Mouse (Mus musculus) midbrain, embryonic 15.5 days (tissue): ENCODE measurements around the gene Kcnmb4. TPM values are rescaled to one million over a fixed set of nuclear protein-coding genes. Genes with fewer than 3 reads are reported as not detected.
A peak's percentile ranks its signal among the peaks of the same experiment; 100 is the strongest.

Experiments used
- ATAC-seq: fragments of 200-750 bp; cut with Nextera tagmentation; replicated peaks from 2 replicates; pipeline ENCODE4 v1.8.0; 2017; ENCODE audit warnings: moderate TSS enrichment
- H3K27ac ChIP-seq: fragments of 300-500 bp; sonication (generic); 2 replicates; pipeline ENCODE4 v1.5.1; 2015; ENCODE audit warnings: mild to moderate bottlenecking, inconsistent platforms
- H3K27me3 ChIP-seq: fragments of 300-500 bp; sonication (generic); replicated peaks from 2 replicates; pipeline ENCODE4 v1.6.1; 2015; ENCODE audit warnings: inconsistent platforms
- H3K36me3 ChIP-seq: fragments of 300-500 bp; sonication (generic); replicated peaks from 2 replicates; pipeline ENCODE4 v1.6.1; 2015; ENCODE audit warnings: inconsistent platforms
- H3K4me1 ChIP-seq: fragments of 300-500 bp; sonication (generic); 2 replicates; pipeline ENCODE4 v1.6.1; 2015; ENCODE audit warnings: inconsistent platforms
- H3K4me2 ChIP-seq: fragments of 300-500 bp; sonication (generic); 2 replicates; pipeline ENCODE4 v1.6.1; 2015; ENCODE audit warnings: inconsistent platforms, mild to moderate bottlenecking, moderate library complexity
- H3K4me3 ChIP-seq: fragments of 300-500 bp; sonication (generic); 2 replicates; pipeline ENCODE4 v1.5.1; 2015; ENCODE audit warnings: mild to moderate bottlenecking, inconsistent platforms
- H3K9ac ChIP-seq: fragments of 300-500 bp; sonication (generic); 2 replicates; pipeline ENCODE4 v1.6.1; 2015; ENCODE audit warnings: mild to moderate bottlenecking, inconsistent platforms
- H3K9me3 ChIP-seq: fragments of 300-500 bp; sonication (generic); 2 replicates; pipeline ENCODE4 v1.6.1; 2016; ENCODE audit warnings: inconsistent platforms
- whole genome bisulfite sequencing: fragments of 180-500 bp; shearing (Covaris S2); methylation state at CpG from one replicate; pipeline ENCODE4 v1.1.7; 2015; ENCODE audit warnings: mixed read lengths; 5-methylcytosine and 5-hydroxymethylcytosine counted together
- polyA plus RNA-seq: library from polyadenylated mRNA; unstranded; fragments of >200 nt; fragmentation: Nextera tagmentation; extraction: Ambion mirVana; gene quantifications from 2 replicates; pipeline ENCODE4 v1.2.1, GENCODE M21; 2015

Gene Kcnmb4
- polyA plus RNA-seq, 1 experiment from 2014 or later = 20.3 TPM

- no peak for ATAC-seq
- H3K4me3 ChIP-seq = no peak overlapping the region
- no peaks in the 10 kb centered on the region for H3K36me3 ChIP-seq
- H3K9ac ChIP-seq = no peak overlapping the region
- 69% methylated on average over 9 of the region's 9 CpGs for WGBS
- H3K27me3 ChIP-seq = no peaks in the 10 kb centered on the region
- H3K9me3 ChIP-seq = no peaks in the 10 kb centered on the region
- no peaks in the 10 kb centered on the region for H3K4me1 ChIP-seq
- no peak overlapping the region for H3K4me2 ChIP-seq
- H3K27ac ChIP-seq = no peak overlapping the region
Observed at GRCm38 (mm10) chr10:116393790-116394475, 79.7 kb downstream of the Kcnmb4 start.

DNA sequence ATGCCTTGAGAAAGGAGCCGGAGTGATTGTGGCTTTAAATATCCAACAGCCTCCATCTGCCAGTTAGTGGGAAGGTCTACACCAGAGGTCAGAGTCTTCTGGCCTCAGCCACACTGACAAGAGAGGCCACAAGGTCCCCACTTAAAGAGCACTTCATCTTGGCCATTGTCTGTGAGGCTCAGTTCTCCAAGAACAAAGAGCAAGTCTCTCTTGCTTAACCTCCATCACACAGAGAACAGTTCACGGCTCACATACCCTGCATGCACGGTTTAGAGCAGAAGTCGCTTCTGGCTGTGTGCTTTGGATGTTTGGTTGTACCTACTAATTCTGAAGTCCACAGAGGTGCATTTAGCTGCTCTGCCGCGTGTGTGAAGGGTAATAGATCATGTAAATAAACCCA is 84.8 kb downstream of the Kcnmb4 start:
- H3K36me3 ChIP-seq = no peaks in the 10 kb centered on the region
- H3K27ac ChIP-seq = no peak overlapping the region
- H3K4me2 ChIP-seq = no peak overlapping the region
- H3K9ac ChIP-seq = no peak overlapping the region
- no peak overlapping the region for H3K4me3 ChIP-seq
- whole genome bisulfite sequencing = 43% methylated on average over 6 of the region's 6 CpGs
- H3K4me1 ChIP-seq = 0 out of 2 replicates have a peak, but pooled peaks cover 5% of the 10 kb centered on the region
- H3K27me3 ChIP-seq = no peaks in the 10 kb centered on the region
- H3K9me3 ChIP-seq = no peaks in the 10 kb centered on the region
- ATAC-seq = no peak

GRCm38 (mm10) chr10:116386391-116386885 is 87.2 kb downstream of the Kcnmb4 start:
- Histone ChIP-seq H3K4me3 (no peak overlapping the region), H3K36me3 (no peaks in the 10 kb centered on the region), H3K27me3 (no peaks in the 10 kb centered on the region), H3K27ac (no peak overlapping the region), H3K4me1 (0 out of 2 replicates have a peak, but pooled peaks cover 5% of the 10 kb centered on the region), H3K4me2 (no peak overlapping the region), H3K9me3 (no peaks in the 10 kb centered on the region), H3K9ac (no peak overlapping the region)
- no peak for ATAC-seq
- WGBS = 40% methylated on average over 7 of the region's 7 CpGs

DNA sequence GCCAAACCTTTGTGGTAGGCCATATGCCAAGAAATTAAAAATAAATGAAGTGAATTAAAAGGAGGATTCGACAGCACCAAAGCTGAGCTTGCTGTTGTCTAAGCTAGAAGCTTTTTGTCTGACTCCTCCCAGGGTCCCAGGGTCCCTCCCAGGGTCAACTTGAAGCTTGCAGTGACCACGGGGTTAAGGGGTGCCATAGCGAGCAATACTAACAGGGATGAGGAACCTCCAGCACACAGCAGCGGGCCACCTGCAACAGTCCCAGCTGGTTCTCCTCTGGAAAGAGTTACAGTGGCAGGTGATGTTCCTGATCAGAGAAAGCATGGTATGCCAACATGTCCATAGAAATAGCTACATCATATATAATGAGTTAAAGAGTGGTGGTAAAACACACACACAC is 89.3 kb downstream of the Kcnmb4 start:
- Histone ChIP-seq H3K4me1 (0 out of 2 replicates have a peak, but pooled peaks cover 5% of the 10 kb centered on the region), H3K4me2 (no peak overlapping the region), H3K9me3 (no peaks in the 10 kb centered on the region), H3K4me3 (no peak overlapping the region), H3K27me3 (no peaks in the 10 kb centered on the region), H3K36me3 (no peaks in the 10 kb centered on the region), H3K27ac (no peak overlapping the region), H3K9ac (no peak overlapping the region)
- ATAC-seq = no peak
- WGBS = 71% methylated on average over 4 of the region's 4 CpGs

- no peak for ATAC-seq
- no peaks in the 10 kb centered on the region for H3K27me3 ChIP-seq
- H3K4me1 ChIP-seq = 0 out of 2 replicates have a peak, but pooled peaks cover 5% of the 10 kb centered on the region
- no peak overlapping the region for H3K9ac ChIP-seq
- H3K27ac ChIP-seq = no peak overlapping the region
- no peak overlapping the region for H3K4me3 ChIP-seq
- WGBS = 47% methylated on average over 13 of the region's 13 CpGs
- no peak overlapping the region for H3K4me2 ChIP-seq
- no peaks in the 10 kb centered on the region for H3K36me3 ChIP-seq
- H3K9me3 ChIP-seq = no peaks in the 10 kb centered on the region
Observed at GRCm38 (mm10) chr10:116382826-116383685, 90.6 kb downstream of the Kcnmb4 start.

DNA sequence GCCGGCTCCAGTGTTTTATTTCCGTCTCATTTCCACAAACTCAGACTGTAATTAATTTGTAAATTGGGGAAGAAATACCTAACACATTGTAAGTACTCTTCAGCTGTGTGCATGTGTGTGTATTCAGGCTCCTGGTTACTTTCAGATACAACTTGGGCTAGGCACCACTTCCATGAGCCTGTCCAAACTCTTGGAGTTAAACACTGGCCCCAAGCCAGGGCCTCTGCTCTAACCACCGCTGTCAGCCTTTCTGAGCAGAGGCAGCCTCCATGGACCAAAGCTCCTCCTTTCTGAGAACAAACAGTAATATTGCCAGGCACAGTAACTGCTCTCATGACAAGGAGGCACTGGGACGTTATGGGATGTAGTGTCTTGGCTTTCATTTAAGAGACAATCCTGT is 96.8 kb downstream of the Kcnmb4 start:
- Histone ChIP-seq H3K4me3 (no peak overlapping the region), H3K4me2 (no peak overlapping the region), H3K9me3 (no peaks in the 10 kb centered on the region), H3K27ac (no peak overlapping the region), H3K4me1 (no peaks in the 10 kb centered on the region), H3K9ac (no peak overlapping the region), H3K36me3 (no peaks in the 10 kb centered on the region), H3K27me3 (no peaks in the 10 kb centered on the region)
- WGBS = 84% methylated on average over 4 of the region's 4 CpGs
- no peak for ATAC-seq

GRCm38 (mm10) chr10:116374111-116374510 is 99.6 kb downstream of the Kcnmb4 start:
- WGBS = 86% methylated on average over 6 of the region's 6 CpGs
- Histone ChIP-seq H3K27ac (no peak overlapping the region), H3K36me3 (no peaks in the 10 kb centered on the region), H3K9me3 (no peaks in the 10 kb centered on the region), H3K4me1 (peaks cover 6% of the 10 kb centered on the region; the same call in 1 of the 2 replicates), H3K4me2 (no peak overlapping the region), H3K27me3 (no peaks in the 10 kb centered on the region), H3K4me3 (no peak overlapping the region), H3K9ac (no peak overlapping the region)
- ATAC-seq = no peak

- Histone ChIP-seq H3K4me3 (no peak overlapping the region), H3K36me3 (no peaks in the 10 kb centered on the region), H3K27ac (peak overlapping the region; percentile 32; the same call in 1 of the 2 replicates), H3K4me1 (peaks cover 6% of the 10 kb centered on the region; the same call in 1 of the 2 replicates), H3K9ac (no peak overlapping the region), H3K4me2 (no peak overlapping the region), H3K27me3 (no peaks in the 10 kb centered on the region), H3K9me3 (no peaks in the 10 kb centered on the region)
- no peak for ATAC-seq
- 27% methylated on average over 6 of the region's 6 CpGs for WGBS
Observed at GRCm38 (mm10) chr10:116370991-116371725, 102.5 kb downstream of the Kcnmb4 start.

Other genes starting within 250 kb of the Kcnmb4 start
- 3.6 and 3.9 TPM in 2 replicates for gene Ptprb, start 198.4 kb downstream of the Kcnmb4 start, polyA plus RNA-seq
- 92.0 and 95.4 TPM in 2 replicates for gene Cnot2, start 107.6 kb upstream of the Kcnmb4 start, polyA plus RNA-seq